Mouse (Mus musculus): Measurements from ENCODE around the gene Gm28308.

- no peak for TF ChIP-seq GATA1 (IDR thresholded peaks at IDR 0.05; ENCODE audit: borderline replicate concordance, low read length)
- no peak for TF ChIP-seq FLI1 (IDR thresholded peaks at IDR 0.05; ENCODE audit: low read length)
These were observed 11.0 kb upstream of the Gm28308 start for GRCm38 (mm10) chr6:52223939-52224760.
